ENCODE assay signal across 10 mouse cellular contexts in the genomic region with DNA sequence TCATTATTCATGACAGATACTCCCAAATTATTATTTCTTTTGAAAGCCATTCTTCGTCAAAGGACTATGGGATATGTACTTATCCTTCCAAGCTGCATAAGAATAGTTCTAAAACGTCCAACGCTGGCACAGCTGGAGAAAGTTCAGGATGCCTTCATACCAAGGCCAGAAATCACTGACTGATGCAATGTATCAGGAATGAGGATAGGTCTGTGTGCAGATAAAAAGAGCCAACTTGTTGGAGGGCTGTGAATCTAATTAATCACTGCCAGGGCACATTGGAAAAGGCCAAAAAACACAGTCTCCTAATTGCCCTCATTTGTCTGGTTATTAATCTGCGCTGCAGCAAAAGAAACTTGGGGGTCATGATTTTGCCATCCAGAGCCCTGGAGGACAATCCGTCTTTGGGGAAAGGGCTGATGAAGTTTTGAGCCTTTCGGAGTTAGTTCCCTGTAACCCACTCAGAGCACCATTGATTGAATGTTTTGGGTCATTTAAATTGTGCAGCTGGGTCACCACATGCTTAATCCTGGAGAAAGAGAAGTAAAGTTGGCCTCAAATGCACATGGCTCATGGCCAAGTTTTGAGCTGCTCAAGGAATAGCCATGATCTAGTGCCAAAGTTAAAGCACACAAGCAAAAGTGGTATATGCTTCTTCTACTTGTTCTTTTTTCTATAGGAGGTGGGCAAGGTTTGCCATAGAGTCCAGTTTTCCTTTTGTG.
DNase-seq lines count a peak whose midpoint lies in the region; ATAC-seq and TF ChIP-seq lines count a peak whose summit lies in the region.
"Had no signal": no experiment of that assay in that cellular context is flagged by ENCODE, and none has a peak within 500 bp of the region (broad histone marks: within the 10 kb centered on the region; RNA-seq: fewer than 3 reads in every experiment).

No protein-coding gene starts in this region.

- ATAC-seq in forebrain, postnatal 0 days, result no peak
- ATAC-seq in liver, embryonic 12.5 days, result no peak

- TF ChIP-seq POLR2A in cerebellum, adult 2 months (IDR thresholded peaks at IDR 0.05; ENCODE audit: borderline replicate concordance, insufficient read depth, low read length), result no peak

- H3K27ac ChIP-seq in cerebellum, adult 2 months (ENCODE audit: insufficient read depth, low read length), result no peak overlapping the region
- H3K27ac ChIP-seq in forebrain, postnatal 0 days (ENCODE audit: low read depth, low read length), result no peak overlapping the region
- no peak overlapping the region for H3K27ac ChIP-seq in liver, embryonic 12.5 days
- H3K27ac ChIP-seq: limb, embryonic 12.5 days had no signal

- no peaks in the 10 kb centered on the region for H3K36me3 ChIP-seq in forebrain, postnatal 0 days (ENCODE audit: insufficient read depth)
- H3K36me3 ChIP-seq in liver, embryonic 12.5 days, result no peaks in the 10 kb centered on the region
- H3K36me3 ChIP-seq: limb, embryonic 12.5 days had no signal

- no peak for TF ChIP-seq CTCF in cerebellum, adult 2 months (IDR thresholded peaks at IDR 0.05; ENCODE audit: borderline replicate concordance, insufficient read depth, low read depth, low read length)
- no peak for TF ChIP-seq CTCF in forebrain, postnatal 0 days (IDR thresholded peaks at IDR 0.05; ENCODE audit: low read depth)

- H3K4me2 ChIP-seq in forebrain, postnatal 0 days (ENCODE audit: low read depth), result no peak overlapping the region
- no peak overlapping the region for H3K4me2 ChIP-seq in liver, embryonic 12.5 days
- H3K4me2 ChIP-seq: limb, embryonic 12.5 days had no signal

- 31% methylated on average over 6 of the region's 6 CpGs for WGBS in cerebellum, adult 2 months
- WGBS in forebrain, postnatal 0 days, result 43% methylated on average over 6 of the region's 6 CpGs
- WGBS in liver, embryonic 12.5 days (ENCODE audit: insufficient replicate concordance), result 59% methylated on average over 6 of the region's 6 CpGs

- H3K9ac ChIP-seq in forebrain, postnatal 0 days, result no peak overlapping the region
- H3K9ac ChIP-seq in liver, embryonic 12.5 days, result no peak overlapping the region
- H3K9ac ChIP-seq: limb, embryonic 12.5 days had no signal

- no peaks in the 10 kb centered on the region for H3K27me3 ChIP-seq in cerebellum, adult 2 months (ENCODE audit: control insufficient read depth, insufficient read depth, low read length)
- no peaks in the 10 kb centered on the region for H3K27me3 ChIP-seq in forebrain, postnatal 0 days (ENCODE audit: insufficient read depth, low read length)
- H3K27me3 ChIP-seq in liver, embryonic 12.5 days (replicated peaks), result no peaks in the 10 kb centered on the region
- H3K27me3 ChIP-seq: limb, embryonic 12.5 days had no signal

- no peaks in the 10 kb centered on the region for H3K4me1 ChIP-seq in cerebellum, adult 2 months (ENCODE audit: control insufficient read depth, insufficient read depth, low read length)
- no peaks in the 10 kb centered on the region for H3K4me1 ChIP-seq in forebrain, postnatal 0 days (ENCODE audit: insufficient read depth)
- H3K4me1 ChIP-seq in liver, embryonic 12.5 days, result no peaks in the 10 kb centered on the region
- H3K4me1 ChIP-seq: limb, embryonic 12.5 days had no signal

- H3K4me3 ChIP-seq in cerebellum, adult 2 months (replicated peaks; ENCODE audit: insufficient read depth, low read depth, low read length), result no peak overlapping the region
- no peak overlapping the region for H3K4me3 ChIP-seq in forebrain, postnatal 0 days (ENCODE audit: low read depth, low read length)
- no peak overlapping the region for H3K4me3 ChIP-seq in liver, embryonic 12.5 days
- H3K4me3 ChIP-seq: limb, embryonic 12.5 days had no signal

- no peaks in the 10 kb centered on the region for H3K9me3 ChIP-seq in forebrain, postnatal 0 days (ENCODE audit: low read length)
- no peaks in the 10 kb centered on the region for H3K9me3 ChIP-seq in liver, embryonic 12.5 days (replicated peaks)
- H3K9me3 ChIP-seq: limb, embryonic 12.5 days had no signal

- DNase-seq in cerebellum, postnatal 10 days, result peak; percentile 26 to 56
- no peak for DNase-seq in cerebellum, adult 2 months
- DNase-seq in kidney, adult 18-20 months, result peak; percentile 4
- DNase-seq in kidney, adult 8-10 months, result no peak
- peak; percentile 24 for DNase-seq in 3134 (ENCODE audit: extremely low read depth, insufficient read length, low spot score)
- DNase-seq in forebrain, postnatal 0 days, result peak; percentile 30
- DNase-seq in thymus, postnatal 4 days, result no peak
- DNase-seq: cerebellum, adult 18-20 months had no signal

Comparison
In these comparisons a context has a peak if more than half of its experiments do, and no peak if none do; other contexts are left out.
1. DNase-seq: peak in cerebellum, postnatal 10 days (2 of 2), kidney, adult 18-20 months (single experiment), 3134 (single experiment) and forebrain, postnatal 0 days (single experiment); none in cerebellum, adult 2 months (0 of 2), kidney, adult 8-10 months (0 of 2) and thymus, postnatal 4 days (single experiment).